Mouse (Mus musculus) MEL (cell line): Measurements from ENCODE around the gene Cbl. TPM values are rescaled to one million over a fixed set of nuclear protein-coding genes. Genes with fewer than 3 reads are reported as not detected.
A peak's percentile ranks its signal among the peaks of the same experiment; 100 is the strongest.

Source experiments
- DNase-seq: peaks from one replicate; pipeline ENCODE4 v3.0.0; 2011; ENCODE audit warnings: low read depth, low spot score
- H3K27ac ChIP-seq: 2 replicates; pipeline ENCODE4 v1.5.1; 2012; ENCODE audit warnings: low read depth, mild to moderate bottlenecking, control low read depth, low read length, moderate library complexity; ENCODE audit not compliant: control insufficient read depth
- H3K27me3 ChIP-seq, 2 experiments: fragments of 150-350 bp in 1 of 2; sonication (generic) in 1 of 2; 2 replicates each; pipeline ENCODE4 v1.6.1; 2012; ENCODE audit warnings: low read length in 2 of 2, mild to moderate bottlenecking in 2 of 2, improper control_type of control experiment in 1 of 2, moderate library complexity in 1 of 2; ENCODE audit not compliant: insufficient read depth in 2 of 2, control insufficient read depth in 1 of 2
- H3K36me3 ChIP-seq, 2 experiments: 2 replicates each; pipeline ENCODE4 v1.6.1; 2012 to 2014; ENCODE audit warnings: low read length in 2 of 2, improper control_type of control experiment in 1 of 2, inconsistent platforms in 1 of 2, mild to moderate bottlenecking in 1 of 2; ENCODE audit not compliant: insufficient read depth in 2 of 2, control insufficient read depth in 1 of 2
- H3K4me1 ChIP-seq, 2 experiments: fragments of 150-350 bp in 1 of 2; sonication (generic) in 1 of 2; 2 replicates each; pipeline ENCODE4 v1.6.1; 2012; ENCODE audit warnings: low read length in 2 of 2, improper control_type of control experiment in 1 of 2, mild to moderate bottlenecking in 1 of 2; ENCODE audit not compliant: insufficient read depth in 2 of 2, control insufficient read depth in 1 of 2
- H3K4me3 ChIP-seq, 2 experiments: fragments of 150-350 bp in 1 of 2; sonication (generic) in 1 of 2; 2 replicates each; pipeline ENCODE4 v1.5.1; 2012; ENCODE audit warnings: low read depth in 2 of 2, low read length in 2 of 2, mild to moderate bottlenecking in 2 of 2, moderate library complexity in 2 of 2, control low read depth in 1 of 2, improper control_type of control experiment in 1 of 2; ENCODE audit not compliant: control insufficient read depth in 1 of 2, insufficient read depth in 1 of 2
- H3K79me2 ChIP-seq: 2 replicates; pipeline ENCODE4 v1.6.1; 2012; ENCODE audit warnings: mild to moderate bottlenecking, low read length, moderate library complexity; ENCODE audit not compliant: control insufficient read depth, poor library complexity, insufficient read depth
- H3K9ac ChIP-seq: 2 replicates; pipeline ENCODE4 v1.6.1; 2012; ENCODE audit warnings: low read depth, mild to moderate bottlenecking, control low read depth, low read length, moderate library complexity; ENCODE audit not compliant: control insufficient read depth, poor library complexity, severe bottlenecking
- H3K9me3 ChIP-seq: fragments of 150-350 bp; sonication (generic); replicated peaks from 2 replicates; pipeline ENCODE4 v1.6.1; 2012; ENCODE audit warnings: mild to moderate bottlenecking, low read length, improper control_type of control experiment, moderate library complexity; ENCODE audit not compliant: insufficient read depth
- CHD1 ChIP-seq: IDR thresholded peaks from 2 replicates; pipeline ENCODE4 v1.6.1; 2012; ENCODE audit warnings: low read depth, mild to moderate bottlenecking, inconsistent platforms, low read length, improper control_type of control experiment
- CHD2 ChIP-seq: IDR thresholded peaks from 2 replicates; pipeline ENCODE4 v1.6.1; 2011; ENCODE audit warnings: low read length, improper control_type of control experiment
- ELF1 ChIP-seq: IDR thresholded peaks from 2 replicates; pipeline ENCODE4 v1.6.1; 2014; ENCODE audit warnings: low read depth, mild to moderate bottlenecking, inconsistent platforms, low read length, improper control_type of control experiment, moderate library complexity
- EP300 ChIP-seq, 2 experiments: IDR thresholded peaks; 2 replicates each; pipeline ENCODE4 v1.6.1; 2011; ENCODE audit warnings: improper control_type of control experiment in 2 of 2, low read length in 2 of 2, low read depth in 1 of 2, mild to moderate bottlenecking in 1 of 2
- GABPA ChIP-seq: IDR thresholded peaks from 2 replicates; pipeline ENCODE4 v1.6.1; 2012; ENCODE audit warnings: low read depth, mild to moderate bottlenecking, inconsistent platforms, low read length, improper control_type of control experiment, moderate library complexity
- GATA1 ChIP-seq: IDR thresholded peaks from 2 replicates; pipeline ENCODE4 v1.6.1; 2011; ENCODE audit warnings: low read depth, low read length, improper control_type of control experiment
- KAT2A ChIP-seq: conservative IDR thresholded peaks from 2 replicates; pipeline ENCODE4 v1.6.1; 2012; ENCODE audit warnings: low read depth, low read length, improper control_type of control experiment, inconsistent platforms
- MAZ ChIP-seq: IDR thresholded peaks from 2 replicates; pipeline ENCODE4 v1.6.1; 2012; ENCODE audit warnings: low read depth, mild to moderate bottlenecking, inconsistent platforms, low read length, improper control_type of control experiment
- MYC ChIP-seq: IDR thresholded peaks from 2 replicates; pipeline ENCODE4 v1.6.1; 2011; ENCODE audit warnings: low read depth, mild to moderate bottlenecking, low read length, improper control_type of control experiment, moderate library complexity
- NELFE ChIP-seq: IDR thresholded peaks from 2 replicates; pipeline ENCODE4 v1.6.1; 2011; ENCODE audit warnings: low read depth, low read length, improper control_type of control experiment
- SIN3A ChIP-seq: IDR thresholded peaks from 2 replicates; pipeline ENCODE4 v1.6.1; 2012; ENCODE audit warnings: low read length, improper control_type of control experiment, inconsistent platforms
- SMC3 ChIP-seq: IDR thresholded peaks from 2 replicates; pipeline ENCODE4 v1.6.1; 2011; ENCODE audit warnings: low read depth, low read length, improper control_type of control experiment
- TAL1 ChIP-seq: IDR thresholded peaks from 2 replicates; pipeline ENCODE4 v1.6.1; 2012; ENCODE audit warnings: mild to moderate bottlenecking, inconsistent platforms, low read length, moderate library complexity, mixed read lengths
- TCF12 ChIP-seq: IDR thresholded peaks from 2 replicates; pipeline ENCODE4 v1.6.1; 2014; ENCODE audit warnings: low read depth, mild to moderate bottlenecking, inconsistent platforms, low read length, improper control_type of control experiment, moderate library complexity
- USF1 ChIP-seq: IDR thresholded peaks from 2 replicates; pipeline ENCODE4 v1.6.1; 2014; ENCODE audit warnings: low read depth, mild to moderate bottlenecking, inconsistent platforms, low read length, improper control_type of control experiment, moderate library complexity
- ZKSCAN1 ChIP-seq: IDR thresholded peaks from 2 replicates; pipeline ENCODE4 v1.6.1; 2012; ENCODE audit warnings: low read depth, mild to moderate bottlenecking, inconsistent platforms, low read length, improper control_type of control experiment, moderate library complexity
- ZNF384 ChIP-seq: IDR thresholded peaks from 2 replicates; pipeline ENCODE4 v1.6.1; 2012; ENCODE audit warnings: low read depth, mild to moderate bottlenecking, inconsistent platforms, low read length, improper control_type of control experiment
- polyA plus RNA-seq, 2 experiments: library from polyadenylated mRNA; stranded (reverse) in 1 of 2; unstranded in 1 of 2; fragments of >175 nt in 1 of 2; fragments of >200 nt in 1 of 2; gene quantifications; 2 replicates each; pipeline versions ENCODE4 v1.2.1 to v1.2.4; 2012; ENCODE audit warnings: low replicate concordance in 2 of 2, low read depth in 1 of 2; ENCODE audit not compliant: insufficient read length in 2 of 2, insufficient read depth in 1 of 2, missing spikeins in 1 of 2
- total RNA-seq: library from RNA; depleted of rRNA; stranded (reverse); fragments of 300-350 nt; gene quantifications from 2 replicates; pipeline ENCODE4 v1.2.3, GENCODE M21; 2012

Gene Cbl
- total and polyA plus RNA-seq, 3 experiments = 9.1 to 41.1 (median 36.8) TPM

DNA sequence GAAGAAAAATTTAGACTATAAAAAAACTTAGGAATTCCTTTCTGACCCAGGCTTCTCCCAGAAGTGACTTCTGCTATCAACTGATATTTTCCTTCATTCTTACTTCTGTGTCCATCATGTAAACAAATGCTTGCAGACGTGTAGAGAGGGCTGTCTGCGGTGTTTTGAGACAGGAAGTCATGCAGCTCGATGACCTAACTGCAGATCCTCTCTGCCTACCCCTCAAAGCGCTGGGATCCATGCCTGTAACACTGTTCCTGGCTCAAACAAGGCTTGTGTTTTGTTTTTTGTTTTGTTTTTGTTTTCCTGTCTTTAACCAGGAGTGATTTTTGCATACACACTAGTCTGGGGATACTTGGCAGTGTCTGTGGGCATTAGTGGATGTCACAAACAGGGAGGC, 96.0 kb downstream of the Cbl start:
- TF ChIP-seq SIN3A (no peak), NELFE (no peak), SMC3 (no peak)
- Histone ChIP-seq H3K27me3 (peaks cover 16 to 22% of the 10 kb centered on the region in 2 experiments), H3K79me2 (no peaks in the 10 kb centered on the region), H3K4me1 (peaks cover 0 to 12% of the 10 kb centered on the region in 2 experiments; a peak in 3 of 4 replicates), H3K9me3 (no peaks in the 10 kb centered on the region), H3K36me3 (peaks cover 0 to 6% of the 10 kb centered on the region in 2 experiments; a peak in 1 of 4 replicates), H3K9ac (no peak overlapping the region), H3K27ac (no peak overlapping the region), H3K4me3 (no peak overlapping the region)
- no peak for DNase-seq

DNA sequence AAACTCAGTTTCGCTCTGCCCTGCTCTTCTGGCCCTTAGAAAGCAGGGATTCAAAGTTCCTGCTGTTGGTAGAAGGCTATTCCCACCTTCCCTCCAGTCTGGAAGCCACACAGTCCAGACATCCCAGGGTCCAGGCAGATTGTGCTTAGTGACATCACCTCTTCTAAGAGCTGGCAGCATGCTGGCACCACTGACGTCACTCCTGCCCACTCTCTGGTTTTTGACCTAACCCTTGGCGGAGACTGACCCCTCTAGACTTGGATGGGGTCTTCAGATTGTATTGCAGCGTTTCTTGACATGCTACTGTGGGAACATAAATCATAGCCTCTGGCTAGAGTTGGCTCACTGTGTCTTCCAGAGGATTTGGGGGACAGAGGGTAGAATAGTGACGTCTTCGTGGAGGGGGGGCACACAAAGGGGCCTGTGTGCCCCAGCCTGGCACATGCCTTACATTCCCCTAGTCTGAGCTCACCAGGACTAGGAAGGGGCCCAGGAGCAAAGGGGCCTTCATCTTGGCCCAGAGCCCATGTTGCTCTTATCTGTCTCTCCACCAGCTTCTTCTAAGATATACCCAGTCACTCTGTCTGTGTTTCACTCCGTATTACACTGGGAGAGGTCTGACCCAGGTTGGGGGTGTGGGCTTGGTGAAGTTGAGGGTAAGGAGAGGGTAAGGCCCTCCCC, 98.0 kb downstream of the Cbl start:
- peak; percentile 65 for DNase-seq
- Histone ChIP-seq H3K4me3 (no peak overlapping the region), H3K4me1 (peaks cover 0 to 12% of the 10 kb centered on the region in 2 experiments; a peak in 3 of 4 replicates), H3K27me3 (peaks cover 22 to 24% of the 10 kb centered on the region in 2 experiments), H3K79me2 (no peaks in the 10 kb centered on the region), H3K36me3 (peaks cover 0 to 6% of the 10 kb centered on the region in 2 experiments; a peak in 1 of 4 replicates), H3K9ac (no peak overlapping the region), H3K9me3 (no peaks in the 10 kb centered on the region), H3K27ac (no peak overlapping the region)
- TF ChIP-seq TCF12 (peak; percentile 38; the same call in 1 of the 2 replicates), TAL1 (peak; percentile 45), MAZ (no peak), MYC (no peak), ZNF384 (no peak), ELF1 (no peak), CHD1 (no peak), EP300 (IDR thresholded peaks at IDR 0.05; ENCODE audit: low read depth in 1 of 2, low read length in 2 of 2) (peak; percentile 28 to 36; a peak in 2 of 4 replicates), USF1 (no peak), KAT2A (no peak), ZKSCAN1 (no peak), CHD2 (no peak), GABPA (no peak), GATA1 (peak; percentile 75)
